Mouse (Mus musculus): Measurements from ENCODE around the gene Mrpl50.
"Not testable (repeated sequence)": the region's sequence is repeated elsewhere in the genome, so short reads cannot be mapped to it uniquely, and the experiment has no call there.

DNA sequence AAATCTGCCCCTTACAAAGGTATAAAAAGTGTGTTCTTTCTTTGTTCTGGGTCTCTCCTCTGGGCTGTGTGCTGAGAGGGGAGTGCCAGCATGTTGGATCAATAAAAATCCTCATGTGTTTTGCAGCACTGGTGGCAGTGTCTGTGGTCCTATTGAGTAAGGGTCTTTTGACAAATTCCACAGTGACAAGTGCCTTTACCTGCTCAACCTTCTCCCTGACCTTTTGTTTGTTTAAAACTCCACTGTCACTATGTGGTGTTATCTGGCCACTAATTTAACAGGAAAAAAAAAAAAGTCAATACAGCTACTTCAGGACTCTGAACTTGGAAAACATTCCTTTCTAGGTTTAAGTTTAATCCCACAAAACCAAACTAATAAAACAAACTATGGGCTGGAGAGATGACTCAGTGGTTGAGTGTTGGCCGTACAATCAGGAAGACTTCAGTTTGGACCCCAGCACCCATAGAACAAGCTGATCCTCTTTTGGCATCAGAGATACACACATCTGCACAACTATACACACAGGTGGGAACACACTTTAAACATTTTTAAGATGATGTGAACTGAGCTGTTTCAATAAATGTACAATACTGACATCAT is 10.6 kb downstream of the Mrpl50 start:
- TF ChIP-seq POLR2A (IDR thresholded peaks at IDR 0.05; ENCODE audit: insufficient read length, low read depth); SRF (IDR thresholded peaks at IDR 0.05; ENCODE audit: control insufficient read depth, insufficient read length, low read depth); USF1 (IDR thresholded peaks at IDR 0.05; ENCODE audit: low read depth); TCF3 (IDR thresholded peaks at IDR 0.05; ENCODE audit: insufficient read length, low read depth); POLR2AphosphoS2 (IDR thresholded peaks at IDR 0.05; ENCODE audit: insufficient read length, low read depth); E2F4 (IDR thresholded peaks at IDR 0.05; ENCODE audit: insufficient read depth); MAX (IDR thresholded peaks at IDR 0.05; ENCODE audit: low read depth): not testable (repeated sequence)
